Mouse (Mus musculus): ENCODE data around the gene Gm10491. TPM values are rescaled to one million over a fixed set of nuclear protein-coding genes. Genes with fewer than 3 reads are reported as not detected.
A peak's percentile ranks its signal among the peaks of the same experiment; 100 is the strongest.
"Not testable (repeated sequence)": the region's sequence is repeated elsewhere in the genome, so short reads cannot be mapped to it uniquely, and the experiment has no call there.

Gm10491 gene
- total RNA-seq (2021), result not detected

DNA sequence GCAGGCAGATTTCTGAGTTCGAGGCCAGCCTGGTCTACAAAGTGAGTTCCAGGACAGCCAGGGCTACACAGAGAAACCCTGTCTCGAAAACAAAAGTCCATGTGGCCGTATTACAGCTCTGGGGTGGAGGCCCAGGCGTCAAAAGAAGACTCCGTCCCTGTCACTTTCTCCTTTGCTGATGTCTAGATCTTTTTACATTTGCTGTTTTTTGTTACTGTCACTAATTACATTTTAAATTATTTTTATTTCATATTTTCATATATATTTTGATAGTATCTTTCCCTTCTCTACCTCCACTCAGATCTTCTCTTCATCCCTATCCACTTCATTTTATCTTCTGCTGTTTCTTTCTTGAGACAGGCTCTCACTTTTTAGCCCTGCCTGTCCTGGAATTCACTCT lies at the start of gene Gm10491:
Gm10491 (minus strand) TSS at position 101 of the 400 bp plus-strand sequence.
- intact Hi-C loops (cut with DNase I), result no loop called here
- DNase-seq (ENCODE audit: low spot score in 2 of 2), result no peak

DNA sequence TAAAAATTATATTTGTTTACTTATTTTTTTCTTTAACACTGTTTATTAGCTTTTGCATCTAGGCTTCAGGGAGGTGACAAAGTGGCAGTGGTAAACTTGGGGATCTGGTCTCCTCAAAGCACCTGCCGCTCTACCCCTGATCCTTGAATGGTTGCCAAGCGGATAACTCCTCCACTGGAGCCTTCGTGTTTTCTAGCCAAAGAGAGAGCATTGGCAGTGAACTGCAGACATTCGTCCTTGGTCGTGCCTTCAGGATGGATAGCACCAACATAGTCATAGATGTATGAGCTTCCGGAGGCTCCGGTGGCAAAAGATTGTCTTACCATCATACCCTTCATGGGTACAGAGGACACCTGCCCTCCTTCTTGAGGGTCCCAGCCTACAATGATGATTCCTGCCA lies 42.5 kb upstream of the Gm10491 start:
- intact Hi-C loops (cut with DNase I), result no loop called here
- no peak for DNase-seq (ENCODE audit: low spot score in 2 of 2)

DNA sequence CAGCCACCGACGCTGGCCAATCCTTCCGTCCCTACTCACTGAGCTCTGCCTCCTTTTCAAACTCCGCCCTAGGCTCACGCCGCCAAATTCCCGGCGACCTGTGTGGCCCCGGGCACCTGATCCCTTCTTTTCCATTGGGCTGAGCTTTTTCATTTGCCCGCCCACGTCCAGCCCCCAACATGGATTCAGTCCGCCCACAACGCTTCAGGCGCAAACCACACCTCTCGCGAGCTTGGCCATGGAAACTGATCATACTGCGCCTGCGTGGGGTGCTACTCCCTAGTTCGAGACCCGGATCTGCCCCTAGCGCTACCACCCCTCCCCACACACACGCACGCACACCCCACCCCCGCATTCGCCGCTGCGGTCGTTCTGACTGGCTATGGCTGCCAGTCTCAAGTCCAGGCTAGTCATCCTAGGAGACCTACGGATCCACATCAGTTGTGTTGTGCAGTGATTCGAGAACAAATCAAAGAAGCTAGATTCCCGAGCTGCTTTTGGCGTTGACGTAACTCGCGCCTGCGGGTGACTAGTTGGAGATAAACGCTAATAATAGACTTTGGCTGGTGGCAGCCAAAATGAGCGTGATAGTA lies 40.4 kb upstream of the Gm10491 start:
- peak; percentile 88 to 97 for DNase-seq (ENCODE audit: low spot score in 2 of 2)
- intact Hi-C loops (cut with DNase I), result loop anchor here (1.0 to 5.0 kb wide), 2 partner anchors 49 to 124 kb away; partner anchors contain the start of genes Pqbp1, Suv39h1 and Timm17b

DNA sequence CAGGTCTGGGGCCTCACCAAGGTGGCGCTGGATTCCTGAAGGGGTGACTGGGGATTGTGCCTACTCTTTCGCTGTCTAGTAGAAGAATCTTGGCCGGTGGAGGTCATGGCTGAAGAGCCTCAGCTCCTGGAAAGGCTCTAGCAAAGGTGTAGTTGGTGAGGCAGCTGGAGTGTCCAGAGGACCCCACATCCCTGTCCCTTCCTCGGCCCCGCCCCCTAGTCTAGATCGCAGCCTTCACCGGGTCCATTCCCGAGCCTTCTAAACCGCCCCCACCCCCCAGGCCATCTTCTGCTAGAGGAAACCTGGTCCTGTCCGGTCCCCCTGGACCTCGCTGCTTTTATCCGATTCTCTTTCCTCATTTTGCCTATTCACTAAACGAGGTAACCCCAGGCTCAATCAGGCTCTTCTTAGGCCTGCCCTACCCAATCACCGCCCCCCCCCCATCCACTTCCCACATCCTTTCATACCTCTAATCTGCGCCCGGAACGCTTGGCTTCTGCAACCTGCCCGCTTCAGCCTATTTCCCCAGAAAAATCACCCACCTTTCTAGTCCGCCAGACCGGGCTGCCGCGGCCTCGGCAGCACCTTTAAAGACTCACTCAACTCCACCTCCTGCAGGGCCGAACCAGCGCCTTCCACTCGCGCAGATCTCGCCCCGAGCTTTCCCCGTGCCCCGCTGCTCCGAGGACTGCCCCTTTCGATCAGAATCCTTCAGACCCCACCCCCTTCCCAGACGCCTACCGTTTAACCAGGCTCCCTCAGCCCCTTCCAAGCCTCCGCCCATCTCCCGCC lies 39.7 kb upstream of the Gm10491 start, which contains the start of gene Hdac6:
Hdac6 (minus strand) TSS at position 782 of the 792 bp plus-strand sequence.
- intact Hi-C loops (cut with DNase I), result loop anchor here (1.0 to 5.0 kb wide), 2 partner anchors 48 to 125 kb away; partner anchors contain the start of genes Pqbp1, Suv39h1 and Timm17b
- no peak for DNase-seq (ENCODE audit: low spot score in 2 of 2)

DNA sequence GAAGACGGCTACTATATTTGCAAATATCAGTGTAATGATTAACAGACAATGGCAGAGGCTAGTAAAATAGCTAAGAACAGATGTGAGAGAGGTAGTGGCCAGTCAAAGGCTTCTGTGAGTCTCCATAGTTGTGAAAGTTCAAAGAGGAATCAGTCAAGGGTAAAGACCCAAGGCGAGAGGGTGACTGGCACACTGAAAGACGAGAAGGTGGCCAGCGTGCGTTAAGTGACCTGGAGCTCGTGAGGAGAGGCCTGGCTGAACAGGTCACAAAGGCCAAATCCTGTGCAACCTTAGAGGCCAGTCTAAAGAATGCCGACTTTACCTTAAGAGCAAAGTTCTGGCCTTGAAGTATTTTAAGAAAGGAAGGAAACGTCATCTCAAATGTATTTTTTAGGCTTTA lies 38.0 kb upstream of the Gm10491 start:
- no peak for DNase-seq (ENCODE audit: low spot score in 2 of 2)
- intact Hi-C loops (cut with DNase I), result loop anchor here (5.0 kb wide), 1 partner anchor 127 kb away; the partner anchor contains the start of gene Suv39h1

DNA sequence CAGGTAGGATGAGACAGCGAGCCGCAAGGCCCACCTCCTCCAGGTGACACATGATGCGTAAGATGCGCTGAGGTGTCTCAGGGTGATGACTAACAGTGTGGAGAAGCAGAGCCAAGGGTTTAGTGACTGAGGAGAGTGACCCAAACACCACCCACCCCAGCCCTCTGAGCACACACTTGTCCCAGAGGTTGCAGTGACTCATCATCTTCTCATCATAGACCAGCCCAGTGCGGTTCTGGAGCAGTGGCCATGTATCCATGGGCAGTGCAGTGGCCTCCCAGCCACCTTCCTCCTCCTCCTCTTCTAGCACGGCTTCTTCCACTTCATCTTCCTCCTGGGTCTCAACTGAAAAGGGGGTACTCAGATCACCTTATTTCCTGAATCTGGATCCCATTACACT lies 30.0 kb upstream of the Gm10491 start:
- no peak for DNase-seq (ENCODE audit: low spot score in 2 of 2)
- intact Hi-C loops (cut with DNase I), result no loop called here

DNA sequence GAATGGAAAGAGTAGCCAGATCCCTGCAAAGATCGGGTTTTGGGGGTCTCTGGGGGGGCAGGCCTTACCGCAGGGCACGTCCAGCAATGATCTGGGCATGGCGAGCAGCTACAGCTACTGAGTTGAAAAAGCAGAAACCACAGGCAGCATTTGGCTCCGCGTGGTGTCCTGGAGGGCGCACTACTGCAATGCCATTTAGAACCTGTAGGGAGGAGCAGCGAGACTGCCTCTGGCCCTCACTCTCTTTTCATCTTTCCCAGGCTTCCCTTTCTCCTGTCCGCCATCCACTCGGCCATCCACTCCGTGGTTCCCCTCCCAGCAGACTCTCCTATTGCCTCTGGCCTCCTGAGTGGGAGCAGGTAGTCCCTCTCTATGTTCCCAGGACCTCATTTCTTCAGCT lies 29.2 kb upstream of the Gm10491 start:
- no peak for DNase-seq (ENCODE audit: low spot score in 2 of 2)
- intact Hi-C loops (cut with DNase I), result no loop called here

DNA sequence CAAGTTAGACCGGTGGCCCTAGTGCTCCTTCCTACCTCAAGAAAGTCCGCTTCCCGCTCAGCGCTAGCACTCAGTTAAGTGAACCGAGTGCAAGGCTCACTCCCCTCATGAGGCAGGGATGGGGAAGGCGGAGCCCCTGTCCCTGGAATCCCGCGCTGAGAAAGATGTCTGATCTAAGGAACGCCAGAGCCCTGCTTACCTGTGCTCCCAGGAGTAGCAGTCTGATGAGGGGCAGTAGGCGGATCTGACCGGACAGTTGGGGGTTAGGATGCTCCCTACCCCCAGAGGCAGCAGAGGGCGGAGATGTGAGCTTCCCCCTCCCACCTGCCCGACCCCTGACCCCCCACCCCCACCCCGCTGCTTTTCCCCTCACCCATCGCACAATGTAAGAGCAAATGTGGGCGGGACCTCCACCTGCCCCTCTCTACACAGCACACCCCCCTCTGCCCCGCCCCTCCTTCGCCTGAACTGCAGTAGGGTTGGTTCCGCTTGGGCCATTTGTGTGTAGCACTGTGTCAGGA lies 20.7 kb upstream of the Gm10491 start, which contains the start of gene Eras:
Eras (minus strand) TSS at position 338 of the 521 bp plus-strand sequence.
- intact Hi-C loops (cut with DNase I), result no loop called here
- no peak for DNase-seq (ENCODE audit: low spot score in 2 of 2)

DNA sequence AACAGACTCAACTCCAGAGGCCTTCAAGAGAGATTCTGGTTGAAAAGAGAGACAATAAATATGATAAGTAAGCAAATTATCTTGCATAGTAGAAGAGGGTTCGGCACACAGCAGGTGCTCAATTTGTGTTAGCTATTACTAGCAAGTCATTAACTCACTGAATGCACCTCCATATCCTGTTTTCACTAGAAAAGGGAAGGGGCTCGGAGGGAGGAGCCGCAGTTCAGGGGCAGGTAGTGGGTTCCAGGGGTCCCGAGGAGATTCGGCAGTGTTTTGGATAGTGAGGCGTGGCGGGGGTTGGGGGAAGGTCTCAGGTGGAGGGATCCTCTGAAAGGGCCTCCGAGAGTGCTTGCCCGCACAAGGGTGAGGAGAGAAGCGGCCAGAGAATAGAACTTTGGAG lies 19.5 kb upstream of the Gm10491 start:
- no peak for DNase-seq (ENCODE audit: low spot score in 2 of 2)
- intact Hi-C loops (cut with DNase I), result no loop called here

DNA sequence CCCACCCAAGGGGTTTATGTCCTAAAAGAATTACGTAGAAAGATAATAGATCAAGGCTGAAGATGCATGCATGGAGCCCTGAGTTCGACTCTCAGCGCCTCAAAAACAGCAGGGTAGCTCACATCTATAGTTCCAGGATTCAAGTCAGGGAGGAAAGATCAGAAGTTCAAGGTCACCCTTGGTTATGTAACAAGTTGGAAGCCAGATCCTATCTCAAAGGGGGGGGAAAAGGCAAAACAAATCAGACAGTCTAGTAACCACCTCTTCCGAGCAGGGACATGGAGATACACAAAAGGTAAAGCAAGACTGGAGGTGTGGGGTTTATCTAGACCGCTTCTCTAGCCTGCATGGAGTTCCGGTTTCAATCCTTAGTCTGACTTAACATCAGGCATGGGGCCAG lies 18.6 kb upstream of the Gm10491 start:
- DNase-seq (ENCODE audit: low spot score in 2 of 2), result no peak
- intact Hi-C loops (cut with DNase I), result no loop called here

DNA sequence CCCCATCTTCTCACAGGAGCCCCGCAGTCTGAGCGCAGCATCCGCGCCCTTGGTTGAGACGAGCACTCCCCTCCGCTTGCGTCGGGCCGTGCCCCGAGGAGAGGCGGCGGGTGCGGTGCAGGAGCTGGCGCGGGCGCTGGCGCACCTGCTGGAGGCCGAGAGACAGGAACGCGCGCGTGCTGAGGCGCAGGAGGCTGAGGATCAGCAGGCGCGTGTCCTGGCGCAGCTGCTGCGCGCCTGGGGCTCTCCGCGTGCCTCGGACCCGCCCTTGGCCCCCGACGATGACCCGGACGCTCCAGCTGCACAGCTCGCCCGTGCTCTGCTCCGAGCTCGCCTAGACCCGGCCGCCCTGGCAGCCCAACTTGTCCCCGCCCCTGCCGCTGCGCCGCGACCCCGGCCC lies 14.4 kb upstream of the Gm10491 start:
- DNase-seq (ENCODE audit: low spot score in 2 of 2), result peak in 1 of 2 experiments; percentile 16
- intact Hi-C loops (cut with DNase I), result no loop called here

DNA sequence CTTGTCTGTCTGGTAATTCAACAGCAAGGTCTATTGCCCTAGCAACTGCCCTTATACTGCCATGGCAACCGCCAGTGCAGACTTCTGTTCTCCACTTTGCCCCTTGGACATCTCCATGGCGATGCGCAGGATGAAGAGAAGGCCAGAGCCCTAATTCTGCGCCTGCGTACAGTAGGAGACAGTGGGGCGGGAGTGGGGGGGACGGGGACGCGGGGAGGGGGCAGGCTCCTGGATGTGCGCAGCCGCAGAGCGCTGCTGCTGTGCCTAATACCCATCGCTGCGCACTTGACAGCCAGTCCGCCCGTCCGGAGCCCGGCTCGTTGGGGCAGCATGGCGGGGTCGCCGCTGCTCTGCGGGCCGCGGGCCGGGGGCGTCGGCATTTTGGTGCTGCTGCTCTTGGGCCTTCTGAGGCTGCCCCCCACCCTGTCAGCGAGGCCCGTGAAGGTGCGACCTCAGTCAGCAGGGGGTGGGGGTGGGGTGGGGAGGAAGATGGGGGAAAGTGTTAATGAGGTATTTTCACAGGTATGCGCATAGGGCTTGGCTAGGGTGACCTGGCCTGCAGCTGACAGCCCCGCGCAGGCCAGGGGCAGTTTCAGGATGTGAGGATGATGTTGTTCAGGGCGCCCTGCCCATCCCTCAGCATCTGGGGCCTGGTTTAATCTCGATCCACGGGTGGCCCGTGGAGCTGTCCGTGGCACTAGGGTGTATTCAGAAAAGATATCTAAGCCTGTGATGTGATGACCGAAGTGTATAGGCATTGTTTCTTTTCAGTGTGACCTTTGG lies 12.2 kb upstream of the Gm10491 start, which contains the start of gene Pcsk1n:
Pcsk1n (plus strand) TSS at position 222 of the 783 bp plus-strand sequence.
- intact Hi-C loops (cut with DNase I), result loop anchor here (10.0 kb wide), 1 partner anchor 195 kb away; no protein-coding TSS in a partner anchor
- DNase-seq (ENCODE audit: low spot score in 2 of 2), result peak; percentile 52 to 56

DNA sequence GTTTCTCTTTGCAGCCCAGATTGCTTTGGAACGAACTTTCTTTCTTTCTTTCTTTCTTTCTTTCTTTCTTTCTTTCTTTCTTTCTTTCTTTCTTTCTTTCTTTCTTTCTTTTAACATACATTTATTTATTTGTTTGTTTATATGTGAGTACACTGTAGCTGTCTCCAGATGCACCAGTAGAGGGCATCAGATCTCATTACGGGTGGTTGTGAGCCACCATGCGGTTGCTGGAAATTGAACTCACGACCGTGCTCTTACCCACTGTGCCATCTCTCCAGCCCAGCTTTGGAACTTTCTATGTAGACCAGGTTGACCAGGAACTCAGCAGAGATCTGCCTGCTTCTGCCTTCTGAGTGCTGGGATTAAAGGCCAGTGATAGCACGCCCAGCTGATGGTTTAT lies 10.3 kb upstream of the Gm10491 start:
- DNase-seq (ENCODE audit: low spot score in 2 of 2), result not testable (repeated sequence)
- intact Hi-C loops (cut with DNase I), result loop anchor here (10.0 kb wide), 1 partner anchor 197 kb away; no protein-coding TSS in a partner anchor

DNA sequence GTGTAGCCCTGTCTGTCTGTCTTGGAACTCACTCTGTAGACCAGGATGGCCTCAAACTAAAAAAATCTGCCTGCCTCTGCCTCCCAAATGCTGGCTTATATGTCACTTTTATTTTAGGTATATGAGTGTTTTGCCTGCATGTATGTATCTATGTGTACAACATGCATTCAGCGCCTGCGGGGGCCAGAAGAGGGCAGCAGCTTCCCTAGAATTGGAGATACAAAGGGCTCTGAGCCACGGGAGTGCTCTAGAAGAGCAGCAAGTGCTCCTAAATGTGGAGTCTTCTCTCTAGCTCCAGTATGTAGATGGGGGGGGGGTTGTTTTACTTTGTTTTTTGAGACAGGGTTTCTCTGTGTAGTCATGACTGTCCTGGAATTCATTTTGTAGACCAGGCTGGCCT lies 8.0 kb upstream of the Gm10491 start:
- intact Hi-C loops (cut with DNase I), result loop anchor here (10.0 kb wide), 1 partner anchor 199 kb away; no protein-coding TSS in a partner anchor
- not testable (repeated sequence) for DNase-seq (ENCODE audit: low spot score in 2 of 2)

DNA sequence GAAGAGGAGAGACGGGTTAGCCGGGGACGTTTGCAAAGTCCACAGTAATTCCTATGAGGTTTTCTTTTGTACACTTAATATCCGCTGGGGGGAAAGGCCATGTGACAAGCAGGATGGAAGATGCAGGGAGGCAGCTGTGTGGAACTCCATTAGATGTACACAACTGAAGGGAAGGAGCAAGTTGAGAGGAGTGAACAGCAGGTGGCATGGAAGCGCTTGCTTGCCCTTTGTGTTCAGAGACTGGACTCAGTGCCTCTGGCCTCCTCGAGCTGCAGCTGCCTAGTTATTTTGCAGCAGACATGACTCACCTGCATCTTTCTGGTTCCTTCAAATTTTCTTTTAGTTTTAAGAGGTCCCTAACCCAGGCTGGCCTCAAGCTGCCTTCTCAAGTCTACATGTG lies 2.8 kb upstream of the Gm10491 start:
- DNase-seq (ENCODE audit: low spot score in 2 of 2), result no peak
- intact Hi-C loops (cut with DNase I), result loop anchor here (5.0 to 10.0 kb wide), 2 partner anchors 107 to 204 kb away; partner anchors contain the start of gene Glod5

DNA sequence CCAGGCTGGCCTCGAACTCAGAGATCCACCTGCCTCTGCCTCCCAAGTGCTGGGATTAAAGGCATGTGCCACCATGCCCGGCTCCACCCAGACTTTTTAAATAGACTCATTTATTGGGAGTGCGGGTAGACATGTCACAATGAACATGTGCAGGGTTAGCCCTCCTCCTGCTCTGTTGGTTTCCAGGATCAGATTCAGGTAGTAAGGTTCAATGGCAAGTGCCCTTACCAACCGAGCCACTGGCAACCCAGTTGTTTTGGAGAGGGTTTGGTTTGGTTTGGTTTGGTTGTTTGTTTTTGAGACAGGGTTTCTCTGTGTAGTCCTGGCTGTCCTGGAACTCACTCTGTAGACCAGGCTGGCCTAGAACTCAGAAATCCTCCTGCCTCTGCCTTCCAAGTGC lies 1.6 kb upstream of the Gm10491 start, which contains the start of gene Gm10490:
Gm10490 (plus strand) TSS at position 301 of the 400 bp plus-strand sequence.
- intact Hi-C loops (cut with DNase I); DNase-seq (ENCODE audit: low spot score in 2 of 2): not testable (repeated sequence)

DNA sequence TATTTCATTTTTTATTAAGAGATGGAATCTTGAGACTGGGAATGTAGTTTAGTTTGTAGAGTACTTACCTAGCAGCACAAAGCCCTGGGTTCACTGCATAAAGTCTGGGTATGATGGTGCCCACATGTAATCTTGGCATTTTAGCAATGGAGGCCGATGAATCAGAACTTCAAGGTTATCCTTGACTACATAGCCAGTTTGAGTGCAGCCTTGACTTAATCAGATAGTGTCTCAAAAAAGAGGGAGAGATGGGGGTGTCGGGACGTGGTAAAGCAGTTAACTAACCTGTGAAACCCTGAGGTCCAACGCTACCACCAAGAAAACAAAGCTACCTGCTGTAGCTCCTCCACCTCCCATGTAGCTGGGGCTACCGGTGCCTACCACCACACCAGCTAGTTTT lies 3.2 kb downstream of the Gm10491 start:
- intact Hi-C loops (cut with DNase I), result no loop called here
- DNase-seq (ENCODE audit: low spot score in 2 of 2), result no peak

DNA sequence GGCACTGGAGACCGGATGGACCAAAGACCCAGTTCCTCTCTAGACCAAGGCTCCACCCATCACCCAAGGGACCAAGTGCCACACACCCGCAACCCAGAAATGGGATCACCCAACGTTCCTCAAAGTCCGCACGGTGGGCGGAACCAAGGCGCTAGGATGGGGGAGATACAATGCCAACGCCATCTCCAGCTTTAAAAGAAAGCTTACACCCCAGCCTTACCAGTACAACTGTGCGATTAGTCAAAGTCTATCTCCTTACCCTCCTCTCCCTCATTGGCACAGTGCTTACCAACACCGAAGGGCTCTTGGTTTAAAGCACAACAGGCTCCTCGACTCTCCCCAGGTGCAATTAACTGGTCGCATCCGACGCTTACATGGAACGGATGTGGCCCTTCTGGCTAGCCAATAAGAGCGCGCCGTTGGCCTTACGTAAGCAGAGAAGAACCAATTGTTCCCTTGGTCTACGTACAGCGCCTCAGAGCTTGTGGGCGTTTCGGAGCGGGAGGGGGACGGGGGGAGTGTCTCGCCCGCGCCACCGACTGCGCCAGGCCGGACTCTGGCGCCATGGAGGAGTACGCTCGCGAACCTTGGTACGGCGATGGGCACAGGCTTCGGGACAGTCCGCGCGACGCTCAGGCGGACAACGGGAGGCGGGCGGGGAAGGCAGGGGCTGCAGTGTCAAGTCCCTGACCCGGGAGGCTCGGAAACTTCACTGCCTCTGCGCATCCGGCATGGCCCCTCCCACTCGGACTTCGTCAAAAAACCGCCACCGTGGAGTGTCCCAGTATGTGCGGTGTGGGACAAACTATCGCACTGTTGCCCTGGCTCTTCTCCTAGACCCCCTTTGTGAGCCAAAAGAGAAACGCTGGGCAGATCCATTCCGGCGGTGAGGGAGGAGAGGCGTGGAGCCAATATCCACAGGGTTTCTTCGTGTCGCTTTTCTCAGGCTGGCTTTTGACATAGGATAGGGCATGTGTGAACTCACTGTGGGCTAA lies 8.5 kb downstream of the Gm10491 start, which contains the start of the genes Pqbp1 and Timm17b:
Pqbp1 (minus strand) TSS at position 390 of the 995 bp plus-strand sequence.
Timm17b (plus strand) TSS at position 478 of the 995 bp plus-strand sequence.
- intact Hi-C loops (cut with DNase I), result loop anchor here (1.0 kb wide), 1 partner anchor 48 kb away; the partner anchor contains the start of gene Hdac6

More for the DNA sequence above, 8.5 kb downstream of the Gm10491 start, which contains the start of the genes Pqbp1 and Timm17b:
- DNase-seq (ENCODE audit: low spot score in 2 of 2), result peak; percentile 84 to 95

Measured in left cerebral cortex, postnatal 25 days (tissue).